Mouse (Mus musculus): ENCODE data around the gene Tmem183a.

DNA sequence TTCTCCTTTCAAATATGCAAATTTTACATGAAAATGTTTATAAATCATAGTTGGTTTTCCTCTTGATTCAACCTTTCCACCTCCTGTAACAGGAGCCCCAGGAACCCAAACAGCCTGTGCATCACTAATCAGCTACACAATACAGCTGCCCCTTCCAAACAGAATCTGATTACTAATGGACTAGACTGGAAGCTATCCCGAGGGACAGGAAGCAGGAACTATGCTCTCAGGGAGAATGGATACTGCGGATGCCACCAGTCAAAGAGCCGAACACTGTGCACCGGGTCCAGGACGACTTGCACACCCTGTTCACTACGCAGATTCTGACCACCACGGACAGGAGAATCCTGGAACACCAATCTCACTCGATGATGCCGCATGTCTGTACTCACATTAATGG is 14.0 kb downstream of the Tmem183a start:
- no peak for TF ChIP-seq CTCF (IDR thresholded peaks at IDR 0.05; ENCODE audit: borderline replicate concordance, control insufficient read depth, extremely low read depth, insufficient read depth, low read length, poor library complexity)
- TF ChIP-seq POLR2A (IDR thresholded peaks at IDR 0.05; ENCODE audit: control insufficient read depth, extremely low read depth, insufficient read depth, low read length, poor library complexity): no peak
